In the genomic region with DNA sequence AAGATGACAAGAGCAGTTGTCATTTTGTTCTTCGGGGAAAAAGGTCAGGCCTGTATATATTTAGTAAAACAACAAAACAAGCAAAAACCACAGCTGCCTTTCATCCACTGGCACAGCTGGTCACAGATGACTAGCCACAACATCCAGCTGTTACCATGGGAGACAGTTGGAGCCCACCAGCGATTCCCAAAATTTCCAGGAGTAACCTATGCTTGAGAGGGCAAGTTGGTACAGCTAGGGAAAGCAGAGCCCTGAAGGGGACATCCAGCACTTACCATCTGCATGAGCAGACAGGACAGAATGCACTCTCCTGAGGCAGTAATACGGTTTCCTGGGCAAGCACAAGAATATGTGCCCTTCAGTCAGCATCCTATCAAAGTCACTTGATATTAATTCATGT, we compare ENCODE assay signal across 16 mouse cellular contexts.
"Had no signal": no experiment of that assay in that cellular context is flagged by ENCODE, and none has a peak within 500 bp of the region (broad histone marks: within the 10 kb centered on the region; RNA-seq: fewer than 3 reads in every experiment).

No protein-coding gene starts in this region.

- H3K4me3 ChIP-seq: kidney, embryonic 15.5 days; limb, embryonic 13.5 days; midbrain, embryonic 10.5 days; myocyte; neural tube, embryonic 15.5 days; stomach, embryonic 15.5 days had no signal

- H3K4me2 ChIP-seq: kidney, embryonic 15.5 days; limb, embryonic 13.5 days; neural tube, embryonic 15.5 days; stomach, embryonic 15.5 days had no signal

- H3K27ac ChIP-seq: hindbrain, postnatal 0 days; kidney, embryonic 15.5 days; limb, embryonic 13.5 days; liver, embryonic 14.5 days; midbrain, embryonic 10.5 days; neural tube, embryonic 15.5 days; stomach, embryonic 15.5 days had no signal

- DNase-seq: kidney, adult 11 months; kidney, postnatal 36 days; layer of hippocampus, adult 9-11 months; layer of hippocampus, postnatal 36 days; left cerebral cortex, postnatal 4 days; midbrain, embryonic 14.5 days; right cerebral cortex, postnatal 14 days; thymus, postnatal 36 days had no signal

- H3K9ac ChIP-seq: kidney, embryonic 15.5 days; limb, embryonic 13.5 days; liver, embryonic 14.5 days; neural tube, embryonic 15.5 days; stomach, embryonic 15.5 days had no signal

- H3K27me3 ChIP-seq: kidney, embryonic 15.5 days; limb, embryonic 13.5 days; neural tube, embryonic 15.5 days; stomach, embryonic 15.5 days had no signal

- H3K4me1 ChIP-seq: kidney, embryonic 15.5 days; limb, embryonic 13.5 days; neural tube, embryonic 15.5 days; stomach, embryonic 15.5 days had no signal

- H3K36me3 ChIP-seq: kidney, embryonic 15.5 days; limb, embryonic 13.5 days; midbrain, embryonic 10.5 days; neural tube, embryonic 15.5 days; stomach, embryonic 15.5 days had no signal

- H3K9me3 ChIP-seq: kidney, embryonic 15.5 days; limb, embryonic 13.5 days; midbrain, embryonic 10.5 days; neural tube, embryonic 15.5 days; stomach, embryonic 15.5 days had no signal

- ATAC-seq: hindbrain, postnatal 0 days had no signal
